ENCODE assay signal across 8 mouse cellular contexts in genomic region chr7:139590302-139590701, GRCm38 (mm10). TPM values are rescaled to one million over a fixed set of nuclear protein-coding genes. Genes with fewer than 3 reads are reported as not detected.
DNase-seq lines count a peak whose midpoint lies in the region; ATAC-seq and TF ChIP-seq lines count a peak whose summit lies in the region.

No protein-coding gene starts in this region.

- H3K36me3 ChIP-seq in C2C12 (ENCODE audit: control insufficient read depth, insufficient read depth) = no peaks in the 10 kb centered on the region
- H3K36me3 ChIP-seq in liver, postnatal 0 days (replicated peaks; ENCODE audit: insufficient read depth, low read length) = no peaks in the 10 kb centered on the region

- H3K27ac ChIP-seq in liver, postnatal 0 days (ENCODE audit: low read depth) = no peak overlapping the region

- TF ChIP-seq EP300 in liver, postnatal 0 days (IDR thresholded peaks at IDR 0.05; ENCODE audit: low read depth) = no peak

- H3K79me3 ChIP-seq in C2C12 (ENCODE audit: low read depth) = no peaks in the 10 kb centered on the region

- peaks cover 21% of the 10 kb centered on the region for H3K27me3 ChIP-seq in C2C12 (ENCODE audit: control insufficient read depth, insufficient read depth, insufficient read length)
- peaks cover 32% of the 10 kb centered on the region for H3K27me3 ChIP-seq in liver, postnatal 0 days (ENCODE audit: insufficient read depth, low read length)

- peak; percentile 95 for DNase-seq in heart, adult 11 months
- no peak for DNase-seq in heart, postnatal 25 days (ENCODE audit: low spot score)
- DNase-seq in brain, adult 2 months (ENCODE audit: low read depth, low spot score) = peak; percentile 65
- DNase-seq in gastrocnemius, postnatal 14 days = peak; percentile 24
- peak; percentile 33 for DNase-seq in liver, postnatal 0 days
- peak; percentile 70 for DNase-seq in retina, postnatal 1 day
- DNase-seq in natural killer cell, adult 2 months (ENCODE audit: low spot score in 2 of 2) = no peak

- intact Hi-C loops in heart, postnatal 25 days (cut with DNase I) = no loop called here
- intact Hi-C loops in gastrocnemius, postnatal 14 days (cut with DNase I; ENCODE audit: low total_unique reads) = no loop called here

- peak; percentile 47 for TF ChIP-seq CTCF in C2C12 (IDR thresholded peaks at IDR 0.05; ENCODE audit: control insufficient read depth, insufficient read depth, insufficient read length)
- peak; percentile 72 for TF ChIP-seq CTCF in liver, postnatal 0 days (IDR thresholded peaks at IDR 0.05; ENCODE audit: low read depth)

- H3K9me3 ChIP-seq in liver, postnatal 0 days (ENCODE audit: low read length) = no peaks in the 10 kb centered on the region

- no peak overlapping the region for H3K4me2 ChIP-seq in liver, postnatal 0 days (ENCODE audit: low read depth, low read length)

- WGBS in liver, postnatal 0 days (ENCODE audit: insufficient replicate concordance) = 26% methylated on average over 3 of the region's 3 CpGs

- H3K4me3 ChIP-seq in C2C12 (ENCODE audit: insufficient read depth, poor library complexity, severe bottlenecking) = no peak overlapping the region
- H3K4me3 ChIP-seq in liver, postnatal 0 days (ENCODE audit: low read depth, low read length) = no peak overlapping the region

- H3K9ac ChIP-seq in liver, postnatal 0 days (replicated peaks) = no peak overlapping the region

- no peaks in the 10 kb centered on the region for H3K4me1 ChIP-seq in liver, postnatal 0 days (ENCODE audit: insufficient read depth)

- H3K79me2 ChIP-seq in C2C12 (ENCODE audit: control insufficient read depth, insufficient read depth) = no peaks in the 10 kb centered on the region

- no peak for ATAC-seq in liver, postnatal 0 days

- H3ac ChIP-seq in C2C12 (ENCODE audit: control insufficient read depth, insufficient read length, low read depth) = no peak overlapping the region

TF ChIP-seq in C2C12, 6 proteins besides CTCF, POLR2A, EP300 and RAD21:
- TF ChIP-seq CEBPB (IDR thresholded peaks at IDR 0.05; ENCODE audit: low read depth) (no peak), MYOD1 (IDR thresholded peaks at IDR 0.05; ENCODE audit: control insufficient read depth, insufficient read length, low read depth) (no peak), USF1 (IDR thresholded peaks at IDR 0.05; ENCODE audit: low read depth) (no peak), MYOG (IDR thresholded peaks at IDR 0.05; ENCODE audit: control insufficient read depth, extremely low read depth, insufficient read length) (no peak), FOSL1 (IDR thresholded peaks at IDR 0.05; ENCODE audit: insufficient read depth, low read length, poor library complexity, severe bottlenecking) (no peak), MAX (IDR thresholded peaks at IDR 0.05) (no peak)

RNA-seq across cellular contexts. Expression of gene Nkx6-2, which starts 7.7 kb away (rescaled TPM):
- under 1 TPM in 1 of 2 experiments, not detected in 1; 0.21 TPM for total RNA-seq in heart, postnatal 25 days (2021)
- polyA plus RNA-seq in C2C12 (2012; fragmentation: generic; extraction: Trizol) = 0.02 TPM
- not detected for total RNA-seq in gastrocnemius, postnatal 14 days (2021)
- polyA plus RNA-seq in liver, postnatal 0 days (2015; fragmentation: Nextera tagmentation; extraction: Ambion mirVana) = not detected in 2 replicates

Comparison
In these comparisons a context has a peak if more than half of its experiments do, and no peak if none do; other contexts are left out.
1. DNase-seq: peak in heart, adult 11 months (single experiment), brain, adult 2 months (single experiment), gastrocnemius, postnatal 14 days (single experiment), liver, postnatal 0 days (single experiment) and retina, postnatal 1 day (single experiment); none in heart, postnatal 25 days (single experiment) and natural killer cell, adult 2 months (0 of 2).